Mouse (Mus musculus): Measurements from ENCODE around the gene Filip1l.

GRCm38 (mm10) chr16:57525476-57525875 lies 172.6 kb downstream of the Filip1l start:
- TF ChIP-seq CTCF (IDR thresholded peaks at IDR 0.05; ENCODE audit: insufficient read depth, low read length), result no peak
- TF ChIP-seq POLR2A (IDR thresholded peaks at IDR 0.05; ENCODE audit: borderline replicate concordance, extremely low read depth, low read depth, low read length), result no peak

All from lung, adult 2 months (tissue).